Mouse (Mus musculus) CH12.LX (cell line): ENCODE measurements around the gene Pcdh9. TPM values are rescaled to one million over a fixed set of nuclear protein-coding genes. Genes with fewer than 3 reads are reported as not detected.

ENCODE experiments used
- DNase-seq: peaks from one replicate; pipeline ENCODE4 v3.0.0-alpha.2; 2013; ENCODE audit errors: extremely low read depth
- H3K27ac ChIP-seq: 2 replicates; pipeline ENCODE4 v1.5.1; 2012; ENCODE audit warnings: low read depth, mild to moderate bottlenecking, control low read depth, moderate library complexity; ENCODE audit not compliant: insufficient read depth
- H3K27me3 ChIP-seq: replicated peaks from 2 replicates; pipeline ENCODE3; 2012; ENCODE audit warnings: inconsistent platforms
- H3K36me3 ChIP-seq, 2 experiments: replicated peaks in 1 of 2; 2 replicates each; pipeline versions ENCODE3 to v1.6.1; 2012; ENCODE audit warnings: inconsistent platforms in 1 of 2, low read length in 1 of 2, mild to moderate bottlenecking in 1 of 2, mixed read lengths in 1 of 2, moderate library complexity in 1 of 2; ENCODE audit not compliant: control insufficient read depth in 1 of 2, insufficient read depth in 1 of 2
- H3K4me1 ChIP-seq, 2 experiments: 2 replicates each; pipeline ENCODE4 v1.6.1; 2012; ENCODE audit warnings: inconsistent platforms in 1 of 2, moderate library complexity in 1 of 2; ENCODE audit not compliant: insufficient read depth in 2 of 2, control insufficient read depth in 1 of 2
- H3K4me2 ChIP-seq: 2 replicates; pipeline ENCODE4 v1.6.1; 2012; ENCODE audit warnings: low read depth, mild to moderate bottlenecking, control low read depth; ENCODE audit not compliant: poor library complexity, insufficient read depth, severe bottlenecking
- H3K4me3 ChIP-seq, 3 experiments: fragments of 150-350 bp in 1 of 3; sonication (generic) in 1 of 3; replicated peaks in 1 of 3; 2 replicates each; pipeline versions ENCODE3 to v1.5.1; 2011 to 2012; ENCODE audit warnings: low read depth in 2 of 3, low read length in 2 of 3, mild to moderate bottlenecking in 2 of 3, moderate library complexity in 2 of 3, control low read depth in 1 of 3, improper control_type of control experiment in 1 of 3, inconsistent platforms in 1 of 3, mixed read lengths in 1 of 3; ENCODE audit not compliant: poor library complexity in 1 of 3
- H3K79me2 ChIP-seq: replicated peaks from 2 replicates; pipeline ENCODE4 v1.6.1; 2012; ENCODE audit warnings: mild to moderate bottlenecking, moderate library complexity; ENCODE audit not compliant: control insufficient read depth, poor library complexity, insufficient read depth, severe bottlenecking; ENCODE audit errors: extremely low read depth
- H3K9ac ChIP-seq: 2 replicates; pipeline ENCODE4 v1.6.1; 2012; ENCODE audit warnings: low read depth, mild to moderate bottlenecking, control low read depth, moderate library complexity; ENCODE audit not compliant: insufficient read depth
- H3K9me3 ChIP-seq: replicated peaks from 2 replicates; pipeline ENCODE3; 2012; ENCODE audit warnings: low read length, inconsistent platforms, mixed read lengths
- CHD2 ChIP-seq: IDR thresholded peaks from 2 replicates; pipeline ENCODE4 v1.6.1; 2011; ENCODE audit warnings: low read length, improper control_type of control experiment
- CTCF ChIP-seq, 2 experiments: IDR thresholded peaks in 1 of 2; conservative IDR thresholded peaks in 1 of 2; 2 replicates each; pipeline ENCODE4 v1.5.1; 2011 to 2012; ENCODE audit warnings: low read depth in 2 of 2, low read length in 2 of 2, improper control_type of control experiment in 1 of 2, inconsistent platforms in 1 of 2, mild to moderate bottlenecking in 1 of 2, moderate library complexity in 1 of 2
- EP300 ChIP-seq: IDR thresholded peaks from 2 replicates; pipeline ENCODE4 v1.6.1; 2011; ENCODE audit warnings: low read length, improper control_type of control experiment
- IRF4 ChIP-seq: IDR thresholded peaks from 2 replicates; pipeline ENCODE4 v1.6.1; 2014; ENCODE audit warnings: low read depth, mild to moderate bottlenecking, inconsistent platforms, low read length, improper control_type of control experiment
- KAT2A ChIP-seq: IDR thresholded peaks from 2 replicates; pipeline ENCODE4 v1.6.1; 2012; ENCODE audit warnings: low read length, improper control_type of control experiment, inconsistent platforms; ENCODE audit not compliant: insufficient replicate concordance
- MAFK ChIP-seq: IDR thresholded peaks from 2 replicates; pipeline ENCODE4 v1.6.1; 2011; ENCODE audit warnings: low read length, improper control_type of control experiment; ENCODE audit not compliant: insufficient replicate concordance
- MAZ ChIP-seq: IDR thresholded peaks from 2 replicates; pipeline ENCODE4 v1.6.1; 2012; ENCODE audit warnings: low read depth, mild to moderate bottlenecking, inconsistent platforms, low read length, improper control_type of control experiment, moderate library complexity
- MEF2A ChIP-seq: IDR thresholded peaks from 2 replicates; pipeline ENCODE4 v1.6.1; 2014; ENCODE audit warnings: low read depth, mild to moderate bottlenecking, inconsistent platforms, low read length, improper control_type of control experiment, borderline replicate concordance
- MXI1 ChIP-seq: IDR thresholded peaks from 2 replicates; pipeline ENCODE4 v1.6.1; 2011; ENCODE audit warnings: mild to moderate bottlenecking, low read depth, low read length, improper control_type of control experiment
- NRF1 ChIP-seq: IDR thresholded peaks from 2 replicates; pipeline ENCODE4 v1.6.1; 2014; ENCODE audit warnings: low read depth, mild to moderate bottlenecking, inconsistent platforms, low read length, improper control_type of control experiment, moderate library complexity
- POLR2A ChIP-seq: IDR thresholded peaks from 2 replicates; pipeline ENCODE4 v1.6.1; 2011; ENCODE audit warnings: low read depth, mild to moderate bottlenecking, improper control_type of control experiment, low read length
- POLR2AphosphoS2 ChIP-seq: IDR thresholded peaks from 2 replicates; pipeline ENCODE4 v1.6.1; 2011; ENCODE audit warnings: low read depth, low read length, improper control_type of control experiment
- RCOR1 ChIP-seq: conservative IDR thresholded peaks from 2 replicates; pipeline ENCODE4 v1.6.1; 2012; ENCODE audit warnings: low read depth, mild to moderate bottlenecking, inconsistent platforms, low read length, improper control_type of control experiment
- SMC3 ChIP-seq: IDR thresholded peaks from 2 replicates; pipeline ENCODE4 v1.6.1; 2011; ENCODE audit warnings: low read depth, low read length, improper control_type of control experiment
- TBP ChIP-seq: conservative IDR thresholded peaks from 2 replicates; pipeline ENCODE4 v1.6.1; 2011; ENCODE audit warnings: low read depth, low read length, improper control_type of control experiment
- TCF12 ChIP-seq: IDR thresholded peaks from 2 replicates; pipeline ENCODE4 v1.6.1; 2014; ENCODE audit warnings: low read depth, mild to moderate bottlenecking, inconsistent platforms, low read length, improper control_type of control experiment
- UBTF ChIP-seq: IDR thresholded peaks from 2 replicates; pipeline ENCODE4 v1.6.1; 2012; ENCODE audit warnings: low read depth, mild to moderate bottlenecking, inconsistent platforms, low read length, improper control_type of control experiment, moderate library complexity
- ZC3H11A ChIP-seq: IDR thresholded peaks from 2 replicates; pipeline ENCODE4 v1.6.1; 2012; ENCODE audit warnings: low read depth, mild to moderate bottlenecking, inconsistent platforms, low read length, improper control_type of control experiment
- ZKSCAN1 ChIP-seq: IDR thresholded peaks from 2 replicates; pipeline ENCODE4 v1.6.1; 2012; ENCODE audit warnings: low read depth, inconsistent platforms, low read length, improper control_type of control experiment, borderline replicate concordance
- ZMIZ1 ChIP-seq: IDR thresholded peaks from 2 replicates; pipeline ENCODE4 v1.6.1; 2012; ENCODE audit warnings: low read depth, mild to moderate bottlenecking, inconsistent platforms, low read length, improper control_type of control experiment
- ZNF384 ChIP-seq: IDR thresholded peaks from 2 replicates; pipeline ENCODE4 v1.6.1; 2012; ENCODE audit warnings: low read depth, low read length, improper control_type of control experiment, inconsistent platforms
- dilution Hi-C: fragments of 300-500 bp; cut with MboI; formaldehyde crosslinking; loops from 2 replicates; pipeline ENCODE4 v1.14.3; 2020; ENCODE audit warnings: low sequenced_read_pairs; ENCODE audit not compliant: extremely low pct_unique_long_range_greater_than_20kb, extremely low pct_ligation_motif_present
- in situ Hi-C: fragments of 300-500 bp; cut with MboI; formaldehyde crosslinking; loops from 3 replicates; pipeline ENCODE4 v1.14.3; 2019; ENCODE audit warnings: low sequenced_read_pairs, low pct_ligation_motif_present, low pct_unique_long_range_greater_than_20kb, mixed read lengths
- polyA plus RNA-seq: library from polyadenylated mRNA; unstranded; fragments of >175 nt; gene quantifications from 2 replicates; pipeline ENCODE4 v1.2.1, GENCODE M21; 2012; ENCODE audit warnings: low read depth; ENCODE audit not compliant: insufficient read length
- total RNA-seq, 2 experiments: library from RNA; depleted of rRNA; stranded (reverse); fragments of 300-350 nt in 1 of 2; fragments of >200 nt in 1 of 2; gene quantifications; 2 replicates each; pipeline ENCODE4 v1.2.3; 2012 to 2014

Pcdh9 gene
- total and polyA plus RNA-seq, 3 experiments = not detected

GRCm38 (mm10) chr14:93463360-93463892, 427.1 kb downstream of the Pcdh9 start:
- in situ Hi-C loops = no loop called here
- Histone ChIP-seq H3K27ac (no peak overlapping the region), H3K27me3 (no peaks in the 10 kb centered on the region), H3K4me1 (no peaks in the 10 kb centered on the region), H3K9me3 (peaks cover 25% of the 10 kb centered on the region), H3K9ac (no peak overlapping the region), H3K4me2 (no peak overlapping the region), H3K79me2 (no peaks in the 10 kb centered on the region), H3K4me3 (no peak overlapping the region)
- dilution Hi-C loops = no loop called here
- no peak for DNase-seq
- TF ChIP-seq KAT2A (no peak), TCF12 (no peak), MAZ (no peak), MXI1 (no peak), POLR2A (no peak), ZMIZ1 (no peak), EP300 (no peak), ZC3H11A (no peak), CHD2 (no peak)
- TF ChIP-seq, all 38 proteins: peak for 0
- no peaks in the 10 kb centered on the region for H3K36me3 ChIP-seq

DNA sequence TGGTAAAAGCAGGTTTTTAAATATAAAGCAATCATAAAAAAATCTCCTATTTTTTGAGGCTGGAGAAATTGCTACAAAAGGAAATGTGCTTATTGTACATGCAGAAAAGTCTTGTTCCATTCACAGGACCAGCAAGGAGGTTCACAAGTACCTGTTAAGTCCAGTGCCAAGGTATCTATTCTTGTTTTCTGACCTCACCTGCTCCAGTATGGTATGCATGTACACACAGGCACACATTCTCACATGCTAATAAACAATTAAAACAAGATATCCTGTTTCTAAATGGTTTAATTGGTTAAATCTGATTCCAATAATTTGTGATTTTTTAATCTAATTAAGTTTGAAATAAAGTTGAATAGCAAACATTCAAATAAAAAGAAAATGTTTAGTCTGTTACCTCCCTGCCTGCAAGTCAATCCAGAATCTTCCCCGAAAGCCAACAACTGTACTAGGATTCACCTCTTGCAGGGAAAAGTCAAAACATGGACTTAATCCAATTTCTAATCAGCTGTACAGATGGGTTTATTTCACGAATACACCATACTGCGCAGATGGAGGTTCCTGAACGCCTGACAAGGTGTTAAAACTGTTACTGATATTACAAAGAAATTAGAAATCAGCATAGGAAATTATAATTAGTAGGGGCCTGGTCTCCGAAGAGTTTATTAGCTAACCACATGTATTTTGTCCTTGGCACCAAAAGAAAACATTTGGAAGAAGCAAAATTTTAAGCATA, 439.4 kb downstream of the Pcdh9 start:
- in situ Hi-C loops (no loop called here), dilution Hi-C loops (no loop called here)
- Histone ChIP-seq H3K4me1 (no peaks in the 10 kb centered on the region), H3K27me3 (no peaks in the 10 kb centered on the region), H3K79me2 (no peaks in the 10 kb centered on the region), H3K9ac (no peak overlapping the region)
- no peak for TF ChIP-seq NRF1
- TF ChIP-seq IRF4 = no peak
- no peak for TF ChIP-seq ZKSCAN1
- no peak for TF ChIP-seq TCF12
- no peak for TF ChIP-seq CTCF (conservative IDR thresholded peaks at IDR 0.05 in 1 of 2, IDR thresholded peaks at IDR 0.05 in 1 of 2; ENCODE audit: low read depth in 2 of 2, low read length in 2 of 2)
- no peak for TF ChIP-seq ZNF384
- TF ChIP-seq MEF2A = no peak
- TF ChIP-seq POLR2AphosphoS2 = no peak
- no peak for TF ChIP-seq POLR2A
- TF ChIP-seq RCOR1 = no peak
- TF ChIP-seq TBP = no peak
- TF ChIP-seq MXI1 = no peak
- TF ChIP-seq MAFK = no peak
- no peak for TF ChIP-seq SMC3
- no peak for TF ChIP-seq UBTF
- no peak for TF ChIP-seq CHD2
- TF ChIP-seq, all 38 proteins: peak for 0
- DNase-seq = no peak
- H3K9me3 ChIP-seq = peaks cover 30% of the 10 kb centered on the region
- H3K36me3 ChIP-seq = no peaks in the 10 kb centered on the region
- no peak overlapping the region for H3K4me3 ChIP-seq
- no peak overlapping the region for H3K27ac ChIP-seq
- H3K4me2 ChIP-seq = no peak overlapping the region
